Mouse (Mus musculus): ENCODE data around the gene Tctex1d2. TPM values are rescaled to one million over a fixed set of nuclear protein-coding genes. Genes with fewer than 3 reads are reported as not detected.

The Tctex1d2 gene
- polyA plus RNA-seq, 1 experiment from 2014 or later, result 34.1 TPM

DNA sequence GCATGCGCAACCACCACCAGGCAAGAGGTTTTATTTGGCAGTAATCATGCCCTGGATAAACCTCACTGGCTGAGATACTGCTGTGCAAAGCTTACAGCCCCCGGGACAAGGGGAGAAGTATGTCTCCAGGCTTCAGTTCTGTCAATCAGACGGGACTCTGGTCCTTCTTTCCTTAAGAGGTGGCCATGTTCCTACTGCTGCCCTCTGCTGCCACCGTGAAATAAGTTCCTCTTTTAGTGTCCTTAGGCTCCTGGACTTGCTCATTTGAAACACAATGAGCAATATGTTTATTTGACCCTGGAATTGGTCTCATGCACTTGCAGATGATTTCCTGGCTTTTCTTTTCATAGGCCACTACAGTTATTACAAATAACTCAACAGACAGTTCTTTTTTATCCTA is 41.0 kb downstream of the Tctex1d2 start:
- H3K36me3 ChIP-seq (replicated peaks), result peaks cover 49% of the 10 kb centered on the region
- no peak overlapping the region for H3K4me3 ChIP-seq
- 70% methylated on average over 4 of the region's 4 CpGs for WGBS
- H3K27ac ChIP-seq (replicated peaks), result no peak overlapping the region
- H3K4me1 ChIP-seq, result no peaks in the 10 kb centered on the region
- no peaks in the 10 kb centered on the region for H3K27me3 ChIP-seq (replicated peaks; ENCODE audit: low read depth, poor library complexity, severe bottlenecking)
- no peaks in the 10 kb centered on the region for H3K9me3 ChIP-seq
- no peak for DNase-seq (ENCODE audit: low spot score)

DNA sequence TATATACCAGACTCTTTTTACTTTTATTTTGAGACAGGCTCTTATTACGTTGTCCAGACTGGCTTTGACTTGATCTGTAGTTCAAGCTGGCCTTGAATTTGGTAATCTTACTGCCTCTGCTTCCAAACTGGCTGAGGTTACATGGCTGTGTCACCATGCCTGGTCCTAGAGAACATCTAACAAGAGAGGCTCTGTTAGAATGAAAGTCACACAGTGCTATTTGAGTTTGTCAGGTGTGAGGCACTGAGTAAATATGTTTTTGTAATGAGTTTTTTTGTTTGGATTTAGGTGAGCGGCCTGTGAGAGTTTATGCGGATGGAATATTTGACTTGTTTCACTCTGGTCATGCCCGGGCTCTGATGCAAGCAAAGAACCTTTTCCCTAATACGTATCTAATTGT is 42.2 kb downstream of the Tctex1d2 start:
- WGBS, result 90% methylated on average over 5 of the region's 5 CpGs
- no peaks in the 10 kb centered on the region for H3K4me1 ChIP-seq
- H3K9me3 ChIP-seq, result no peaks in the 10 kb centered on the region
- H3K27ac ChIP-seq (replicated peaks), result no peak overlapping the region
- no peak for DNase-seq (ENCODE audit: low spot score)
- H3K4me3 ChIP-seq, result no peak overlapping the region
- no peaks in the 10 kb centered on the region for H3K27me3 ChIP-seq (replicated peaks; ENCODE audit: low read depth, poor library complexity, severe bottlenecking)
- H3K36me3 ChIP-seq (replicated peaks), result peaks cover 37% of the 10 kb centered on the region

DNA sequence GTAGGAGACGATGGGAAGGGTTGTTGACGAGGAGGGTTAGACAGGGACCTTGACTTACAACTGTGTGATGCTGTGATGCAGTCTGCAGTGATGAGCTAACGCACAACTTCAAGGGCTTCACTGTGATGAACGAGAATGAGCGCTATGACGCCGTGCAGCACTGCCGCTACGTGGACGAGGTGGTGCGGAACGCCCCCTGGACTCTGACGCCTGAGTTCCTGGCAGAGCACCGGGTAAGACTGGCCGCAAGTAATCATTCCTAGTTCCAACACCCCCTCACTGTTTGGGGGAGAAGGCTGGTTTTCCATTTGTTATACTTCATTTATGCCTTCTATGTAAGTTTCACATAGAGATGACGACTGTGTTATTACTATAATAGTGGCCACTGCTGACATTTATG is 43.4 kb downstream of the Tctex1d2 start:
- WGBS, result 93% methylated on average over 16 of the region's 16 CpGs
- H3K36me3 ChIP-seq (replicated peaks), result peaks cover 47% of the 10 kb centered on the region
- DNase-seq (ENCODE audit: low spot score), result no peak
- no peak overlapping the region for H3K4me3 ChIP-seq
- H3K27ac ChIP-seq (replicated peaks), result no peak overlapping the region
- H3K4me1 ChIP-seq, result no peaks in the 10 kb centered on the region
- no peaks in the 10 kb centered on the region for H3K9me3 ChIP-seq
- H3K27me3 ChIP-seq (replicated peaks; ENCODE audit: low read depth, poor library complexity, severe bottlenecking), result no peaks in the 10 kb centered on the region

DNA sequence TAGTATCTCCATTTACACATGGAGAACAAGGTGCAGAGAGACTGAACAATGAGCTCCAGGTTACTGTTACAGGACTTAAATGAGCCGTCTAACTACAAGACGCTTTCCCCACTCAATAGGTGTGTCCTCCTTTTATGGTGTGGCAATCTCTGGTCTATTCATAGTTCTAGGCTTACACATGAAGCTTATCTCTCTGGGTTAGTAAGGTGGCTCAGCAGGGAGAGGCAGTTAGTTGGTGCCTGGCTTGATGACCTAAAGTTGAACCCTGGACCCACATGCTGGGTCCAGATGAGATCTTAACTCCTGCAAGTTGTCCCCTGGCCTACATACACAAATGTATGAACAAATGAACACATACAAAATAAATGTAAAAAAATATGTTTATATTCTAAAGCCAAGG is 43.9 kb downstream of the Tctex1d2 start:
- no peaks in the 10 kb centered on the region for H3K27me3 ChIP-seq (replicated peaks; ENCODE audit: low read depth, poor library complexity, severe bottlenecking)

DNA sequence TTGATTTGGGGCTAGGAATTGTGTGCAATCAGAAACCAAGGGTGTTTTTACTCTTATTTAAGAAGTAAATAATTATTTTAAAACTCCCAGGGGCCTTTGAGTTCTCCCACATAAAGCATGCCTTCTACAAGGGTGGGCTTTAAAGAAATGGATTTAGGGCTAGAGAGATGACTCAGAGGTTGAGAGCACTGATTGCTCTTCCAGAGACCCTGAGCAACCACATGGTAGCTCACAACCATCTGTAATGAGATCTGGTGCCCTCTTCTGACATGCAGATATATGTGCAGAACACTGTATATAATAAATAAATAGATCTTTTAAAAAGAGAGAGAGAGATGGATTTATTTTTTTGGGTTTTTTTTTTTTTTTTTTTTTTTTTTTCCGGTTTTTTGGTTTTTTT is 45.4 kb downstream of the Tctex1d2 start:
- Histone ChIP-seq H3K9me3 (no peaks in the 10 kb centered on the region), H3K4me1 (no peaks in the 10 kb centered on the region), H3K27ac (replicated peaks) (no peak overlapping the region), H3K27me3 (replicated peaks; ENCODE audit: low read depth, poor library complexity, severe bottlenecking) (no peaks in the 10 kb centered on the region), H3K36me3 (replicated peaks) (peaks cover 63% of the 10 kb centered on the region), H3K4me3 (no peak overlapping the region)
- WGBS, result 0% methylated on average over 1 of the region's 1 CpGs
- no peak for DNase-seq (ENCODE audit: low spot score)

More for the DNA sequence above, 43.9 kb downstream of the Tctex1d2 start:
- WGBS, result 93% methylated on average over 2 of the region's 2 CpGs
- H3K4me3 ChIP-seq, result no peak overlapping the region
- H3K4me1 ChIP-seq, result no peaks in the 10 kb centered on the region
- H3K9me3 ChIP-seq, result no peaks in the 10 kb centered on the region
- no peak for DNase-seq (ENCODE audit: low spot score)
- H3K27ac ChIP-seq (replicated peaks), result no peak overlapping the region
- peaks cover 52% of the 10 kb centered on the region for H3K36me3 ChIP-seq (replicated peaks)

DNA sequence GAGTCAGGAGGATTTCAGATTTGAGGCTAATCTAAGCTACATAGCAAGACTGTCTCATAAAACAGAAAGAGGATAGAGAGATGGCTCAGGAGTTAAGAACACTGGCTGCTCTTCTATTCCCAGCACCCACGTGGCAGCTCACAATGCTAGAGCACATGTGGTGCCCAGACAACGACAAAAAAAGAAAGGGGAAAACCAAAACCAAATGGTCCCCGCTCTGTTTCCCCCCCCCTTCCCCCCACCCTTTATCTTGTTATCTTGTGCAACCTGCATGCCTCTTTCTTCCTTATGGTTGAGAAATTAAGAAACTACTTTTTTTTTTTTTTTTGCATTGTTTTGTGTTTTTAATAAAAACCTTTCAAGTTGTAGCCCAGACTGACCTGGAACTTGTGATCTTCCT is 49.0 kb downstream of the Tctex1d2 start:
- Histone ChIP-seq H3K36me3 (replicated peaks) (peaks cover 82% of the 10 kb centered on the region), H3K4me3 (no peak overlapping the region), H3K27ac (replicated peaks) (no peak overlapping the region), H3K4me1 (peaks cover 12% of the 10 kb centered on the region; the same call in 1 of the 2 replicates), H3K27me3 (replicated peaks; ENCODE audit: low read depth, poor library complexity, severe bottlenecking) (no peaks in the 10 kb centered on the region), H3K9me3 (no peaks in the 10 kb centered on the region)
- 81% methylated on average over 3 of the region's 3 CpGs for WGBS
- no peak for DNase-seq (ENCODE audit: low spot score)

DNA sequence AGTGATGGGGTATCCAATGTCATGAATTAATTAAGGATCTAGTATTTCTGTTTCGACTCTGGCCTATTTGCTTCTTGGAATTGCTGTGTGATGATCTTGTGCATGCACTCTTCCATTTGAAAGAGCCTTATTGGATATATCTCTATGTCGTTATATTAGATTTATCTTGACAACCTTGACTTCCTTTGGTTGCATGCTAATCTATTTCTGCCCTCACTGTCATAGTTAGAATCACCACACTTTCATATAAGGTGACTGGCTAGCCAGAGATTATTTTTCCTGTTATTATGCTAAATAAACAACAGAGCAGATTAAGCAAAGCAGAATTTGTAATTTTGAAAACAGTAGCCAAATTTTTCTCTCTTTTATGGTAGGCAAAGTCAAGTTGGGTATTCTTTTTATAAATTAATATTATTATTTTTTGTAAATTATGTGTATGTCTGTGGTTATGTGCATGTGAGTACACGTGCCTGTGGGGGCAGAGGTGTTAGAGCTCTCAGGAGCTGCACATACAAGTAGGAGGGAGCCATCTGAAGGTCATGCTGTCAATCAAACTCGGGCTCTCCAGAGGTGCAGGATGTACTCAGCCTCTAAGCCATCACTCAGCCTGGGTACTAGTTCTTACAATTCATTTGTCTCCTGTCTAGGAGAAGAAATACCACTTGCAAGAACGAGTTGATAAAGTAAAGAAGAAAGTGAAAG is 50.1 kb downstream of the Tctex1d2 start:
- no peaks in the 10 kb centered on the region for H3K27me3 ChIP-seq (replicated peaks; ENCODE audit: low read depth, poor library complexity, severe bottlenecking)
- WGBS, result 81% methylated on average over 5 of the region's 5 CpGs
- no peak overlapping the region for H3K4me3 ChIP-seq
- peaks cover 76% of the 10 kb centered on the region for H3K36me3 ChIP-seq (replicated peaks)
- H3K27ac ChIP-seq (replicated peaks), result no peak overlapping the region
- H3K4me1 ChIP-seq, result peaks cover 12% of the 10 kb centered on the region; the same call in 1 of the 2 replicates
- no peaks in the 10 kb centered on the region for H3K9me3 ChIP-seq
- no peak for DNase-seq (ENCODE audit: low spot score)

DNA sequence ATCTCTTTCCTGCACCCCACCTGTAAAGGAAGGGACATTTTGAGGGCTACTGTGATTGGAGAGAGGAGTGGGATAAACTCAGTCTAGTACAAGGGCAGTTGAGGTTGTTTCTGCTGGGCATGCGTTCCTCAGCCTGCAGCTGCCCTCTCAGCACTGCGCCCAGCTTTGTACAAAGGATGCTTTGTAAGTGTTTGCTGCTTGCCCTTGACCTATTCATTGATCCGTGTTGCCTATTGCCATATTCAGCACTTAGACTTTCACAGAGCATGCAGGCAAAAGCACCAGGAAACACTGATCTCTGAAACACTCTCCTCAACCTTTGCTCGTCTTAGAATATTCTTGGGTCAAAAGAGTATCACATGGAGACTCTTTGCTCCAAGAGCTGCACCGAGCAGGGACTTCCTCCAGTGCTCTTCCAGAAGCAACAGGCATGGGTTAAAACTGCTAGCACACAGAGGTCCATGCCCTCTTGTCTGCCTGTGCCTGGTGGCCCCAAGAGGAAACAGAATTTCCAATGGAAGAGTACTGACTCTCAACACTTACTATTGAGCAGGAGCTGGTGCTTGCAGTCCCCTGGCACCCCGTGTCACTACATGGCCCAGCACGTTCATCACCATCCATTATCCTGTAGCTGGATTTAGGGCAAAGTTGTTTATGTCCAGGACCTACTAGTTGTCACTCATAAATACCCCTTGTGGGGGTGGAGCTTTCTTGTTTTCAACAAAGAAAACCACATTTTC is 52.9 kb downstream of the Tctex1d2 start:
- no peaks in the 10 kb centered on the region for H3K27me3 ChIP-seq (replicated peaks; ENCODE audit: low read depth, poor library complexity, severe bottlenecking)
- no peak for DNase-seq (ENCODE audit: low spot score)
- H3K9me3 ChIP-seq, result no peaks in the 10 kb centered on the region
- peaks cover 12% of the 10 kb centered on the region; the same call in 1 of the 2 replicates for H3K4me1 ChIP-seq
- H3K27ac ChIP-seq (replicated peaks), result 0 out of 2 replicates have a peak overlapping the region, but pooled peaks have one; percentile 61
- 76% methylated on average over 7 of the region's 7 CpGs for WGBS
- H3K4me3 ChIP-seq, result no peak overlapping the region
- H3K36me3 ChIP-seq (replicated peaks), result peaks cover 62% of the 10 kb centered on the region

DNA sequence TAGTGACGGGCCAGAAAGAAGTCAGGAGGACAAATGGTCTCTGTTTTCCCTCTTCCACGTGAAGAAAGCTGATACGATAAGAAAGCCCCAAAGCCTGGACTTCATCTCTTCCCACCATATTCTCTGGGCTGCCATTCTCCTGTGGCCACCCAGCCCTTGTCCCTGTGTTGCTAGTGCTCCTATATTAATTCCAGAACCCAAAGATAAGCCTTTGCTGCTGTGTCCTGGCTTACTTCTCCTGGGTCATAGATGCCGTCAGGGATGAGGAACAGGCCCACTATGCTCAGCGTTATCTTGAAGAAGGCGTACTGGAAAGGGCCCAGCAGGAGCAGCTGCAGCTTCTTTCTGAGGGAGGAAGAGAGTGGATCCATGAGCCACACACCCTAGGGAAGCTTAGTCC is 57.8 kb downstream of the Tctex1d2 start:
- peaks cover 15% of the 10 kb centered on the region; the same call in 1 of the 2 replicates for H3K36me3 ChIP-seq (replicated peaks)
- WGBS, result 84% methylated on average over 6 of the region's 6 CpGs
- no peak overlapping the region for H3K27ac ChIP-seq (replicated peaks)
- DNase-seq (ENCODE audit: low spot score), result no peak
- H3K4me1 ChIP-seq, result peaks cover 4% of the 10 kb centered on the region; the same call in 1 of the 2 replicates
- H3K9me3 ChIP-seq, result no peaks in the 10 kb centered on the region
- no peaks in the 10 kb centered on the region for H3K27me3 ChIP-seq (replicated peaks; ENCODE audit: low read depth, poor library complexity, severe bottlenecking)
- H3K4me3 ChIP-seq, result no peak overlapping the region

Other genes starting within 250 kb of the Tctex1d2 start
- not detected in 2 replicates for gene Bex6, start 239.9 kb upstream of the Tctex1d2 start, polyA plus RNA-seq (2016; fragmentation: Nextera tagmentation; extraction: Ambion mirVana)
- gene Fbxo45, start 172.5 kb upstream of the Tctex1d2 start, polyA plus RNA-seq (2016; fragmentation: Nextera tagmentation; extraction: Ambion mirVana), result 13.8 and 15.4 TPM in 2 replicates
- 19.0 and 19.4 TPM in 2 replicates for gene Wdr53, start 172.5 kb upstream of the Tctex1d2 start, polyA plus RNA-seq (2016; fragmentation: Nextera tagmentation; extraction: Ambion mirVana)
- gene Smco1, start 148.2 kb upstream of the Tctex1d2 start, polyA plus RNA-seq (2016; fragmentation: Nextera tagmentation; extraction: Ambion mirVana), result not detected in 2 replicates
- 29.0 and 33.9 TPM in 2 replicates for gene Rnf168, start 142.2 kb upstream of the Tctex1d2 start, polyA plus RNA-seq (2016; fragmentation: Nextera tagmentation; extraction: Ambion mirVana)
- gene Ubxn7, start 87.4 kb upstream of the Tctex1d2 start, polyA plus RNA-seq (2016; fragmentation: Nextera tagmentation; extraction: Ambion mirVana), result 27.0 and 32.2 TPM in 2 replicates
- not detected in 2 replicates for gene Tm4sf19, start 19.2 kb upstream of the Tctex1d2 start, polyA plus RNA-seq (2016; fragmentation: Nextera tagmentation; extraction: Ambion mirVana)
- gene Pcyt1a, start 11.2 kb downstream of the Tctex1d2 start, polyA plus RNA-seq (2016; fragmentation: Nextera tagmentation; extraction: Ambion mirVana), result 43.8 and 46.4 TPM in 2 replicates
- gene Slc51a, start 68.2 kb downstream of the Tctex1d2 start, polyA plus RNA-seq (2016; fragmentation: Nextera tagmentation; extraction: Ambion mirVana), result 0.24 and 0.39 TPM in 2 replicates
- gene Zdhhc19, start 76.6 kb downstream of the Tctex1d2 start, polyA plus RNA-seq (2016; fragmentation: Nextera tagmentation; extraction: Ambion mirVana), result not detected in 2 replicates
- gene Tfrc, start 189.2 kb downstream of the Tctex1d2 start, polyA plus RNA-seq (2016; fragmentation: Nextera tagmentation; extraction: Ambion mirVana), result 50.0 and 61.5 TPM in 2 replicates
- 8.6 and 8.7 TPM in 2 replicates for gene Tnk2, start 224.2 kb downstream of the Tctex1d2 start, polyA plus RNA-seq (2016; fragmentation: Nextera tagmentation; extraction: Ambion mirVana)